Mouse (Mus musculus): ENCODE measurements around the gene Ear10.
"Not testable (repeated sequence)": the region's sequence is repeated elsewhere in the genome, so short reads cannot be mapped to it uniquely, and the experiment has no call there.

Ear10 gene

GRCm38 (mm10) chr14:43923459-43923858 lies at the start of gene Ear10:
Gene Ear10 (minus strand): TSS chr14:43923559.
- not testable (repeated sequence) for DNase-seq (ENCODE audit: low spot score in 2 of 2)

GRCm38 (mm10) chr14:43956769-43957168 lies 33.4 kb upstream of the Ear10 start, which contains the start of gene Ang5:
Gene Ang5 (plus strand): TSS chr14:43957069.
- DNase-seq (ENCODE audit: low spot score in 2 of 2), result not testable (repeated sequence)

- not testable (repeated sequence) for DNase-seq (ENCODE audit: low spot score in 2 of 2)
Observed at GRCm38 (mm10) chr14:43955074-43955473, 31.7 kb upstream of the Ear10 start.

GRCm38 (mm10) chr14:43953382-43953781 lies 30.0 kb upstream of the Ear10 start:
- DNase-seq (ENCODE audit: low spot score in 2 of 2), result not testable (repeated sequence)

- not testable (repeated sequence) for DNase-seq (ENCODE audit: low spot score in 2 of 2)
Observed at GRCm38 (mm10) chr14:43933399-43933798, 10.0 kb upstream of the Ear10 start.

GRCm38 (mm10) chr14:43932991-43933390 lies 9.6 kb upstream of the Ear10 start:
- DNase-seq (ENCODE audit: low spot score in 2 of 2), result peak in 1 of 2 experiments; percentile 12

GRCm38 (mm10) chr14:43925404-43925950 lies 2.1 kb upstream of the Ear10 start:
- DNase-seq (ENCODE audit: low spot score in 2 of 2), result not testable (repeated sequence)

- DNase-seq (ENCODE audit: low spot score in 2 of 2), result peak; percentile 32 to 65
Observed at GRCm38 (mm10) chr14:43924688-43925403, 1.5 kb upstream of the Ear10 start, which contains the start of gene Gm8113. Gene Gm8113 (plus strand): TSS chr14:43925390.

GRCm38 (mm10) chr14:43918214-43918613 lies 5.1 kb downstream of the Ear10 start:
- not testable (repeated sequence) for DNase-seq (ENCODE audit: low spot score in 2 of 2)

GRCm38 (mm10) chr14:43898577-43898976 lies 24.8 kb downstream of the Ear10 start:
- DNase-seq (ENCODE audit: low spot score in 2 of 2), result not testable (repeated sequence)

GRCm38 (mm10) chr14:43895357-43895756 lies 28.0 kb downstream of the Ear10 start:
- not testable (repeated sequence) for DNase-seq (ENCODE audit: low spot score in 2 of 2)

GRCm38 (mm10) chr14:43891288-43891687 lies 32.1 kb downstream of the Ear10 start:
- not testable (repeated sequence) for DNase-seq (ENCODE audit: low spot score in 2 of 2)

GRCm38 (mm10) chr14:43886235-43886634 lies 37.1 kb downstream of the Ear10 start:
- DNase-seq (ENCODE audit: low spot score in 2 of 2), result not testable (repeated sequence)

GRCm38 (mm10) chr14:43879966-43880545 lies 43.3 kb downstream of the Ear10 start:
- not testable (repeated sequence) for DNase-seq (ENCODE audit: low spot score in 2 of 2)

GRCm38 (mm10) chr14:43877789-43878188 lies 45.6 kb downstream of the Ear10 start:
- DNase-seq (ENCODE audit: low spot score in 2 of 2), result not testable (repeated sequence)

- not testable (repeated sequence) for DNase-seq (ENCODE audit: low spot score in 2 of 2)
Observed at GRCm38 (mm10) chr14:43875417-43875816, 47.9 kb downstream of the Ear10 start, which contains the start of gene Ear1. Gene Ear1 (minus strand): TSS chr14:43875517.

GRCm38 (mm10) chr14:43874862-43875261 lies 48.5 kb downstream of the Ear10 start:
- DNase-seq (ENCODE audit: low spot score in 2 of 2), result not testable (repeated sequence)
